8 mouse cellular contexts compared by ENCODE assay signal in genomic region chr6:47835984-47836521, GRCm38 (mm10). TPM values are rescaled to one million over a fixed set of nuclear protein-coding genes. Genes with fewer than 3 reads are reported as not detected.
DNase-seq lines count a peak whose midpoint lies in the region; ATAC-seq and TF ChIP-seq lines count a peak whose summit lies in the region.

No protein-coding gene starts in this region.

- H3K4me2 ChIP-seq in lung, embryonic 14.5 days, result peak overlapping the region; percentile 75
- H3K4me2 ChIP-seq in neural tube, embryonic 15.5 days, result peak overlapping the region; percentile 72

- peak; percentile 71 for ATAC-seq in lung, embryonic 14.5 days (ENCODE audit: insufficient read depth)
- peak; percentile 85 for ATAC-seq in neural tube, embryonic 15.5 days (ENCODE audit: low FRiP score)

- intact Hi-C loops in heart, postnatal 25 days (cut with DNase I), result loop anchor here (2.0 to 5.0 kb wide), 4 partner anchors 41 to 211 kb away; partner anchors contain the start of genes Zfp212, Zfp282 and Zfp777

- no peaks in the 10 kb centered on the region for H3K9me3 ChIP-seq in E14TG2a.4 (ENCODE audit: low read length)
- H3K9me3 ChIP-seq in forebrain, embryonic 10.5 days, result peaks cover 4% of the 10 kb centered on the region; the same call in 1 of the 2 replicates
- no peaks in the 10 kb centered on the region for H3K9me3 ChIP-seq in lung, embryonic 14.5 days (ENCODE audit: low read depth, low read length)
- H3K9me3 ChIP-seq in neural tube, embryonic 15.5 days (replicated peaks), result no peaks in the 10 kb centered on the region

- peak overlapping the region; percentile 97 for H3K4me3 ChIP-seq in E14TG2a.4 (replicated peaks; ENCODE audit: low read length)
- peak overlapping the region; percentile 98 for H3K4me3 ChIP-seq in forebrain, embryonic 10.5 days
- H3K4me3 ChIP-seq in lung, embryonic 14.5 days (ENCODE audit: low read depth, low read length), result peak overlapping the region; percentile 90
- H3K4me3 ChIP-seq in neural tube, embryonic 15.5 days (replicated peaks), result peak overlapping the region; percentile 84
- H3K4me3 ChIP-seq in testis, adult 2 months (ENCODE audit: control insufficient read depth, low read depth, low read length), result peak overlapping the region; percentile 90

- peaks cover 7% of the 10 kb centered on the region for H3K4me1 ChIP-seq in E14TG2a.4 (replicated peaks; ENCODE audit: low read depth, low read length)
- peaks cover 11% of the 10 kb centered on the region for H3K4me1 ChIP-seq in forebrain, embryonic 10.5 days
- H3K4me1 ChIP-seq in lung, embryonic 14.5 days (ENCODE audit: insufficient read depth), result no peaks in the 10 kb centered on the region; the same call in 1 of the 2 replicates
- H3K4me1 ChIP-seq in neural tube, embryonic 15.5 days, result peaks cover 26% of the 10 kb centered on the region
- peaks cover 4% of the 10 kb centered on the region; the same call in 1 of the 2 replicates for H3K4me1 ChIP-seq in testis, adult 2 months (ENCODE audit: control insufficient read depth, insufficient read depth, low read length)

- H3K9ac ChIP-seq in lung, embryonic 14.5 days, result peak overlapping the region; percentile 87
- peak overlapping the region; percentile 90 for H3K9ac ChIP-seq in neural tube, embryonic 15.5 days (replicated peaks)

- no peak for TF ChIP-seq POLR2A in testis, adult 2 months (IDR thresholded peaks at IDR 0.05; ENCODE audit: control insufficient read depth, low read depth, low read length)

- WGBS in forebrain, embryonic 10.5 days, result under 1% methylated on average over 49 of the region's 49 CpGs
- under 1% methylated on average over 49 of the region's 49 CpGs for WGBS in lung, embryonic 14.5 days
- under 1% methylated on average over 49 of the region's 49 CpGs for whole genome bisulfite sequencing in neural tube, embryonic 15.5 days

- H3K36me3 ChIP-seq in E14TG2a.4 (ENCODE audit: insufficient read depth, low read length), result no peaks in the 10 kb centered on the region
- peaks cover 9% of the 10 kb centered on the region for H3K36me3 ChIP-seq in forebrain, embryonic 10.5 days (replicated peaks)
- 0 out of 2 replicates have a peak, but pooled peaks cover 5% of the 10 kb centered on the region for H3K36me3 ChIP-seq in lung, embryonic 14.5 days (ENCODE audit: insufficient read depth)
- peaks cover 10% of the 10 kb centered on the region for H3K36me3 ChIP-seq in neural tube, embryonic 15.5 days
- no peaks in the 10 kb centered on the region for H3K36me3 ChIP-seq in testis, adult 2 months (ENCODE audit: control insufficient read depth, insufficient read depth, low read length)

- DNase-seq in brain, embryonic 18.5 days (ENCODE audit: low read depth, low spot score), result peak; percentile 12
- DNase-seq in forebrain, embryonic 10.5 days (ENCODE audit: extremely low spot score, low spot score), result peak; percentile 60
- peak; percentile 11 for DNase-seq in heart, postnatal 25 days (ENCODE audit: low spot score)
- peak; percentile 47 for DNase-seq in layer of hippocampus, adult 11-12 months (ENCODE audit: low spot score)
- DNase-seq in lung, embryonic 14.5 days, result peak; percentile 72

- H3K27ac ChIP-seq in forebrain, embryonic 10.5 days, result peak overlapping the region; percentile 94
- H3K27ac ChIP-seq in lung, embryonic 14.5 days (ENCODE audit: low read depth), result peak overlapping the region; percentile 94
- peak overlapping the region; percentile 96 for H3K27ac ChIP-seq in neural tube, embryonic 15.5 days (replicated peaks)
- peak overlapping the region; percentile 84 for H3K27ac ChIP-seq in testis, adult 2 months (ENCODE audit: control insufficient read depth, insufficient read depth, low read depth, low read length)

- TF ChIP-seq CTCF in E14TG2a.4 (conservative IDR thresholded peaks at IDR 0.05; ENCODE audit: low read length), result no peak
- no peak for TF ChIP-seq CTCF in lung, embryonic 14.5 days (IDR thresholded peaks at IDR 0.05; ENCODE audit: low read depth)
- TF ChIP-seq CTCF in testis, adult 2 months (IDR thresholded peaks at IDR 0.05; ENCODE audit: control insufficient read depth, insufficient read depth, insufficient replicate concordance, low read depth, low read length), result no peak

- H3K27me3 ChIP-seq in E14TG2a.4 (ENCODE audit: insufficient read depth, low read length), result peaks cover 19% of the 10 kb centered on the region; the same call in 1 of the 2 replicates
- no peaks in the 10 kb centered on the region for H3K27me3 ChIP-seq in forebrain, embryonic 10.5 days (ENCODE audit: poor library complexity, severe bottlenecking)
- H3K27me3 ChIP-seq in lung, embryonic 14.5 days (ENCODE audit: insufficient read depth, low read length), result no peaks in the 10 kb centered on the region
- no peaks in the 10 kb centered on the region for H3K27me3 ChIP-seq in neural tube, embryonic 15.5 days (replicated peaks)
- H3K27me3 ChIP-seq in testis, adult 2 months (ENCODE audit: control insufficient read depth, insufficient read depth, low read length), result no peaks in the 10 kb centered on the region

RNA-seq across cellular contexts. Expression of gene Zfp398, which starts 0.6 kb away (rescaled TPM):
- 8.2 and 8.9 TPM in 2 replicates for polyA plus RNA-seq in forebrain, embryonic 10.5 days (2016; fragmentation: Nextera tagmentation; extraction: Ambion mirVana)
- total RNA-seq in heart, postnatal 25 days (2021), result 1 to 10 TPM; 6.4 to 7.2 TPM
- 8.8 and 10.6 TPM in 2 replicates for polyA plus RNA-seq in lung, embryonic 14.5 days (2014; fragmentation: Nextera tagmentation; extraction: Ambion mirVana)
- 17.3 and 17.4 TPM in 2 replicates for polyA plus RNA-seq in neural tube, embryonic 15.5 days (2015; fragmentation: Nextera tagmentation; extraction: Ambion mirVana)
- 5.8 and 6.4 TPM in 2 replicates for polyA plus RNA-seq in testis, adult 2 months (2012; rRNA removed)

RNA-seq across cellular contexts. Expression of gene Zfp786, which starts 5.4 kb away (rescaled TPM):
- polyA plus RNA-seq in forebrain, embryonic 10.5 days (2016; fragmentation: Nextera tagmentation; extraction: Ambion mirVana), result 6.9 and 7.8 TPM in 2 replicates
- total RNA-seq in heart, postnatal 25 days (2021), result under 1 TPM; 0.68 to 0.89 TPM
- polyA plus RNA-seq in lung, embryonic 14.5 days (2014; fragmentation: Nextera tagmentation; extraction: Ambion mirVana), result 4.3 and 5.4 TPM in 2 replicates
- 14.4 and 16.4 TPM in 2 replicates for polyA plus RNA-seq in neural tube, embryonic 15.5 days (2015; fragmentation: Nextera tagmentation; extraction: Ambion mirVana)
- polyA plus RNA-seq in testis, adult 2 months (2012; rRNA removed), result 0.85 and 1.0 TPM in 2 replicates

RNA-seq across cellular contexts. Expression of gene Pdia4, which starts 22.8 kb away (rescaled TPM):
- polyA plus RNA-seq in forebrain, embryonic 10.5 days (2016; fragmentation: Nextera tagmentation; extraction: Ambion mirVana), result 275 and 311 TPM in 2 replicates
- 10 to 100 TPM; 48.3 to 54.3 TPM for total RNA-seq in heart, postnatal 25 days (2021)
- 372 and 376 TPM in 2 replicates for polyA plus RNA-seq in lung, embryonic 14.5 days (2014; fragmentation: Nextera tagmentation; extraction: Ambion mirVana)
- polyA plus RNA-seq in neural tube, embryonic 15.5 days (2015; fragmentation: Nextera tagmentation; extraction: Ambion mirVana), result 147 and 177 TPM in 2 replicates
- polyA plus RNA-seq in testis, adult 2 months (2012; rRNA removed), result 21.1 and 24.7 TPM in 2 replicates

RNA-seq across cellular contexts. Expression of gene Zfp282, which starts 41.0 kb away (rescaled TPM):
- polyA plus RNA-seq in forebrain, embryonic 10.5 days (2016; fragmentation: Nextera tagmentation; extraction: Ambion mirVana), result 14.7 and 15.0 TPM in 2 replicates
- total RNA-seq in heart, postnatal 25 days (2021), result 1 to 10 TPM; 6.1 to 7.0 TPM
- 15.6 and 17.4 TPM in 2 replicates for polyA plus RNA-seq in lung, embryonic 14.5 days (2014; fragmentation: Nextera tagmentation; extraction: Ambion mirVana)
- 21.3 and 23.3 TPM in 2 replicates for polyA plus RNA-seq in neural tube, embryonic 15.5 days (2015; fragmentation: Nextera tagmentation; extraction: Ambion mirVana)
- polyA plus RNA-seq in testis, adult 2 months (2012; rRNA removed), result 1.2 and 1.4 TPM in 2 replicates

Comparison
In these comparisons a context has a peak if more than half of its experiments do, and no peak if none do; other contexts are left out.
1. Peak in every context shown above with its lines: DNase-seq, ATAC-seq, H3K4me3 ChIP-seq and H3K27ac ChIP-seq.
2. DNase-seq: peak in every context shown above with its lines; median percentile 72 in lung, embryonic 14.5 days; 60 in forebrain, embryonic 10.5 days; 47 in layer of hippocampus, adult 11-12 months; 12 in brain, embryonic 18.5 days; 11 in heart, postnatal 25 days.